Mouse (Mus musculus) liver, adult 2 months (tissue): Measurements from ENCODE around the gene Tmem132d.

Experiments
- CTCF ChIP-seq: fragments of 200-500 bp; IDR thresholded peaks from 2 replicates; pipeline ENCODE4 v1.5.1; 2011; ENCODE audit warnings: low read depth, low read length, control low read depth
- POLR2A ChIP-seq: fragments of 200-500 bp; IDR thresholded peaks from 2 replicates; pipeline ENCODE4 v1.6.1; 2011; ENCODE audit warnings: low read length, control low read depth; ENCODE audit not compliant: insufficient read depth; ENCODE audit errors: extremely low read depth

GRCm38 (mm10) chr5:127979329-127980002, 453.4 kb downstream of the Tmem132d start:
- no peak for TF ChIP-seq CTCF
- TF ChIP-seq POLR2A = no peak
